ENCODE assay signal across 10 mouse cellular contexts in genomic region chr8:45362323-45362722, GRCm38 (mm10). TPM values are rescaled to one million over a fixed set of nuclear protein-coding genes. Genes with fewer than 3 reads are reported as not detected.
DNase-seq lines count a peak whose midpoint lies in the region; ATAC-seq and TF ChIP-seq lines count a peak whose summit lies in the region.
"Had no signal": no experiment of that assay in that cellular context is flagged by ENCODE, and none has a peak within 500 bp of the region (broad histone marks: within the 10 kb centered on the region; RNA-seq: fewer than 3 reads in every experiment).

No protein-coding gene starts in this region.

- no peak for ATAC-seq in hindbrain, postnatal 0 days
- ATAC-seq in hindbrain, embryonic 12.5 days (ENCODE audit: low FRiP score), result no peak
- no peak for ATAC-seq in midbrain, postnatal 0 days (ENCODE audit: low FRiP score)
- no peak for ATAC-seq in midbrain, embryonic 13.5 days

- no peak overlapping the region for H3K4me3 ChIP-seq in hindbrain, postnatal 0 days (ENCODE audit: low read length)
- no peak overlapping the region for H3K4me3 ChIP-seq in hindbrain, embryonic 12.5 days
- no peak overlapping the region for H3K4me3 ChIP-seq in midbrain, postnatal 0 days (ENCODE audit: low read depth, low read length)
- no peak overlapping the region for H3K4me3 ChIP-seq in midbrain, embryonic 13.5 days (replicated peaks)
- H3K4me3 ChIP-seq: embryonic facial prominence, embryonic 15.5 days; heart, embryonic 15.5 days; limb, embryonic 13.5 days had no signal

- H3K27me3 ChIP-seq in hindbrain, postnatal 0 days (ENCODE audit: insufficient read depth, low read length), result no peaks in the 10 kb centered on the region
- no peaks in the 10 kb centered on the region for H3K27me3 ChIP-seq in hindbrain, embryonic 12.5 days
- H3K27me3 ChIP-seq in midbrain, postnatal 0 days (ENCODE audit: insufficient read depth, low read length), result no peaks in the 10 kb centered on the region
- H3K27me3 ChIP-seq in midbrain, embryonic 13.5 days, result no peaks in the 10 kb centered on the region
- H3K27me3 ChIP-seq: embryonic facial prominence, embryonic 15.5 days; heart, embryonic 15.5 days; limb, embryonic 13.5 days had no signal

- no peaks in the 10 kb centered on the region for H3K36me3 ChIP-seq in hindbrain, postnatal 0 days (ENCODE audit: insufficient read depth, low read length)
- no peaks in the 10 kb centered on the region for H3K36me3 ChIP-seq in hindbrain, embryonic 12.5 days
- no peaks in the 10 kb centered on the region for H3K36me3 ChIP-seq in midbrain, postnatal 0 days (ENCODE audit: insufficient read depth, low read length)
- H3K36me3 ChIP-seq in midbrain, embryonic 13.5 days, result no peaks in the 10 kb centered on the region
- H3K36me3 ChIP-seq: embryonic facial prominence, embryonic 15.5 days; heart, embryonic 15.5 days; limb, embryonic 13.5 days had no signal

- 66% methylated on average over 6 of the region's 6 CpGs for WGBS in hindbrain, postnatal 0 days
- 68% methylated on average over 6 of the region's 6 CpGs for WGBS in hindbrain, embryonic 12.5 days
- 59% methylated on average over 6 of the region's 6 CpGs for WGBS in midbrain, postnatal 0 days
- 65% methylated on average over 6 of the region's 6 CpGs for WGBS in midbrain, embryonic 13.5 days

- no peak overlapping the region for H3K27ac ChIP-seq in hindbrain, postnatal 0 days
- H3K27ac ChIP-seq in hindbrain, embryonic 12.5 days, result no peak overlapping the region
- no peak overlapping the region for H3K27ac ChIP-seq in midbrain, postnatal 0 days (ENCODE audit: low read depth, low read length)
- no peak overlapping the region for H3K27ac ChIP-seq in midbrain, embryonic 13.5 days
- H3K27ac ChIP-seq: embryonic facial prominence, embryonic 15.5 days; heart, embryonic 15.5 days; limb, embryonic 13.5 days had no signal

- H3K9ac ChIP-seq in hindbrain, postnatal 0 days (replicated peaks; ENCODE audit: low read length), result no peak overlapping the region
- H3K9ac ChIP-seq in hindbrain, embryonic 12.5 days, result no peak overlapping the region
- H3K9ac ChIP-seq in midbrain, postnatal 0 days (replicated peaks; ENCODE audit: low read length, poor library complexity, severe bottlenecking), result no peak overlapping the region
- no peak overlapping the region for H3K9ac ChIP-seq in midbrain, embryonic 13.5 days (replicated peaks)
- H3K9ac ChIP-seq: embryonic facial prominence, embryonic 15.5 days; heart, embryonic 15.5 days; limb, embryonic 13.5 days had no signal

- no peak overlapping the region for H3K4me2 ChIP-seq in hindbrain, postnatal 0 days (ENCODE audit: low read depth, low read length)
- H3K4me2 ChIP-seq in hindbrain, embryonic 12.5 days (replicated peaks), result no peak overlapping the region
- no peak overlapping the region for H3K4me2 ChIP-seq in midbrain, postnatal 0 days (ENCODE audit: low read depth, low read length, poor library complexity, severe bottlenecking)
- no peak overlapping the region for H3K4me2 ChIP-seq in midbrain, embryonic 13.5 days (replicated peaks)
- H3K4me2 ChIP-seq: embryonic facial prominence, embryonic 15.5 days; heart, embryonic 15.5 days; limb, embryonic 13.5 days had no signal

- 0 out of 2 replicates have a peak, but pooled peaks cover 2% of the 10 kb centered on the region for H3K4me1 ChIP-seq in hindbrain, postnatal 0 days (ENCODE audit: insufficient read depth, low read length)
- H3K4me1 ChIP-seq in hindbrain, embryonic 12.5 days, result peaks cover 2% of the 10 kb centered on the region; the same call in 1 of the 2 replicates
- no peaks in the 10 kb centered on the region; the same call in 1 of the 2 replicates for H3K4me1 ChIP-seq in midbrain, postnatal 0 days (ENCODE audit: insufficient read depth, low read length)
- H3K4me1 ChIP-seq in midbrain, embryonic 13.5 days (replicated peaks), result peaks cover 6% of the 10 kb centered on the region
- H3K4me1 ChIP-seq: embryonic facial prominence, embryonic 15.5 days; heart, embryonic 15.5 days had no signal

- no peaks in the 10 kb centered on the region for H3K9me3 ChIP-seq in hindbrain, postnatal 0 days (ENCODE audit: low read length)
- H3K9me3 ChIP-seq in hindbrain, embryonic 12.5 days (replicated peaks), result no peaks in the 10 kb centered on the region
- H3K9me3 ChIP-seq in midbrain, postnatal 0 days (ENCODE audit: low read length), result no peaks in the 10 kb centered on the region
- H3K9me3 ChIP-seq in midbrain, embryonic 13.5 days, result no peaks in the 10 kb centered on the region
- H3K9me3 ChIP-seq: embryonic facial prominence, embryonic 15.5 days; heart, embryonic 15.5 days; limb, embryonic 13.5 days had no signal

- peak; percentile 64 for TF ChIP-seq CTCF in hindbrain, postnatal 0 days (IDR thresholded peaks at IDR 0.05; ENCODE audit: low read depth)
- peak; percentile 73 for TF ChIP-seq CTCF in midbrain, postnatal 0 days (IDR thresholded peaks at IDR 0.05)

- DNase-seq in hindbrain, postnatal 0 days (ENCODE audit: low spot score), result peak; percentile 76
- DNase-seq in midbrain, postnatal 0 days (ENCODE audit: low spot score), result peak; percentile 72
- peak; percentile 3 for DNase-seq in forelimb bud, embryonic 11.5 days (ENCODE audit: low read depth, low spot score)
- peak; percentile 54 for DNase-seq in right cerebral cortex, postnatal 4 days
- DNase-seq in ovary, adult 18-20 months (ENCODE audit: low spot score), result no peak

RNA-seq across cellular contexts. Expression of gene Fam149a, which starts 19.8 kb away (rescaled TPM):
- 24.6 and 27.7 TPM in 2 replicates for total RNA-seq in hindbrain, postnatal 0 days (2014; rRNA removed)
- polyA plus RNA-seq in hindbrain, postnatal 0 days (2015; fragmentation: Nextera tagmentation; extraction: Ambion mirVana), result 19.8 and 20.2 TPM in 2 replicates
- 10.4 and 11.9 TPM in 2 replicates for polyA plus RNA-seq in hindbrain, embryonic 12.5 days (2016; fragmentation: Nextera tagmentation; extraction: Ambion mirVana)
- total RNA-seq in midbrain, postnatal 0 days (2014; rRNA removed), result 34.7 and 37.3 TPM in 2 replicates
- 18.4 and 19.7 TPM in 2 replicates for polyA plus RNA-seq in midbrain, postnatal 0 days (2015; fragmentation: Nextera tagmentation; extraction: Ambion mirVana)
- 4.9 TPM in 2 replicates for polyA plus RNA-seq in midbrain, embryonic 13.5 days (2015; fragmentation: Nextera tagmentation; extraction: Ambion mirVana)

RNA-seq across cellular contexts. Expression of gene Cyp4v3, which starts 29.3 kb away (rescaled TPM):
- 2.4 and 3.1 TPM in 2 replicates for total RNA-seq in hindbrain, postnatal 0 days (2014; rRNA removed)
- 2.8 and 3.0 TPM in 2 replicates for polyA plus RNA-seq in hindbrain, postnatal 0 days (2015; fragmentation: Nextera tagmentation; extraction: Ambion mirVana)
- polyA plus RNA-seq in hindbrain, embryonic 12.5 days (2016; fragmentation: Nextera tagmentation; extraction: Ambion mirVana), result 1.2 and 1.4 TPM in 2 replicates
- total RNA-seq in midbrain, postnatal 0 days (2014; rRNA removed), result 2.7 and 2.8 TPM in 2 replicates
- polyA plus RNA-seq in midbrain, postnatal 0 days (2015; fragmentation: Nextera tagmentation; extraction: Ambion mirVana), result 2.4 and 2.8 TPM in 2 replicates
- polyA plus RNA-seq in midbrain, embryonic 13.5 days (2015; fragmentation: Nextera tagmentation; extraction: Ambion mirVana), result 1.9 and 2.3 TPM in 2 replicates

RNA-seq across cellular contexts. Expression of gene Tlr3, which starts 48.6 kb away (rescaled TPM):
- 1.2 and 1.7 TPM in 2 replicates for total RNA-seq in hindbrain, postnatal 0 days (2014; rRNA removed)
- 1.5 and 1.7 TPM in 2 replicates for polyA plus RNA-seq in hindbrain, postnatal 0 days (2015; fragmentation: Nextera tagmentation; extraction: Ambion mirVana)
- 1.1 and 1.4 TPM in 2 replicates for polyA plus RNA-seq in hindbrain, embryonic 12.5 days (2016; fragmentation: Nextera tagmentation; extraction: Ambion mirVana)
- 1.2 and 2.5 TPM in 2 replicates for total RNA-seq in midbrain, postnatal 0 days (2014; rRNA removed)
- polyA plus RNA-seq in midbrain, postnatal 0 days (2015; fragmentation: Nextera tagmentation; extraction: Ambion mirVana), result 0.96 and 1.7 TPM in 2 replicates
- polyA plus RNA-seq in midbrain, embryonic 13.5 days (2015; fragmentation: Nextera tagmentation; extraction: Ambion mirVana), result 0.46 and 1.0 TPM in 2 replicates

RNA-seq across cellular contexts. Expression of gene Gm45753, which starts 54.1 kb away (rescaled TPM):
- total RNA-seq in hindbrain, postnatal 0 days (2014; rRNA removed), result not detected in 2 replicates
- polyA plus RNA-seq in hindbrain, postnatal 0 days (2015; fragmentation: Nextera tagmentation; extraction: Ambion mirVana), result not detected in 2 replicates
- polyA plus RNA-seq in hindbrain, embryonic 12.5 days (2016; fragmentation: Nextera tagmentation; extraction: Ambion mirVana), result not detected in 2 replicates
- total RNA-seq in midbrain, postnatal 0 days (2014; rRNA removed), result not detected in 2 replicates
- not detected in 2 replicates for polyA plus RNA-seq in midbrain, postnatal 0 days (2015; fragmentation: Nextera tagmentation; extraction: Ambion mirVana)
- not detected in 2 replicates for polyA plus RNA-seq in midbrain, embryonic 13.5 days (2015; fragmentation: Nextera tagmentation; extraction: Ambion mirVana)
- polyA plus RNA-seq: heart, embryonic 15.5 days; limb, embryonic 13.5 days had no signal
